Mouse (Mus musculus) kidney, adult 2 months (tissue): ENCODE results near the gene Olfr1513.

ENCODE experiments used
- CTCF ChIP-seq: fragments of 200-500 bp; conservative IDR thresholded peaks from 2 replicates; pipeline ENCODE4 v1.5.1; 2011; ENCODE audit warnings: low read depth, mild to moderate bottlenecking, control low read depth, low read length, moderate library complexity, mixed read lengths; ENCODE audit not compliant: insufficient read depth, insufficient read length
- POLR2A ChIP-seq: fragments of 200-500 bp; IDR thresholded peaks from one replicate; pipeline ENCODE4 v1.6.1; 2011; ENCODE audit warnings: low read depth, low read length, control low read depth

DNA sequence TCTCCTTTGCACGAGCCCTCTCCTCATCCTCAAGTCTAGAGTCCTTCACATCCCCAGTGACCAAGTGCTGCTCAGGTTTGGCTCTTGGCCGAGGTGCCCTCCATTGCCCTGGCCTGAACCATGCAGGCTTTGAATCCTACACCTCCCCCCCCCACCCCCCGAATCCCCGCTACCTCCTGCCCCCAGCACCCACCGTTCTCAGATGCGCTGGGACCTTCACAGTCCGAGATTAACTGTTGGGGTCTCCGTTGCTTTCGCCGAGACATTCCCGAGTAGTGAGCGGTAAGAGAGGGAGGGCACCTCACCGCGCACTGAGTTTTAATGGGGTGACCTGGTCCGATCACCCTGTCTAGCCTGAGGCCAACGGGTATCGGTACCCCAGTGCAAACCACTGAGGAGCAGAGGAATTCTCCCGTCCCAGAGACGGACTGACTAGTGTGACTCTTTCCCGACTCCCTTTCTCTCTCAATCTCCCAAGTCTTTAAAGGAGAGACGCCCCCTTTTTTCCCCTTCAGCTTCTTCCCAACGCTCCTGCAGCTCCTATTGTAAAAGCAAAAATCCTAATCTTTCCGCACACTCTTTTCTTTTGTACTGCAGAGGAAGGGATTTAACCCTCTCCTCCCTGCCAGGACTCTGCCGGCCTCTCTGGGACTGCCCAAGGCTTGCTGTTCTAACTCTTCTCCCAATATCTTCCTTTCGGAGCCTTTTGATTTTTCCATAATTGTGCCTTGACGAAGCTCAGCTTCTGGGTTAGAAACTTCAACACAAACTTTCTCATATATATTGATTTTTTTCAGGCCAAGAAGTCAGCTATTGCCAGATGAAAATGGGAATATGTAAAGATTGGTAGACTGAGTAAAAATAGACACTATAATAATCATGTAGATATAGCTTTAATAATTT, 28.0 kb downstream of the Olfr1513 start, which contains the start of gene Sall2:
- no peak for TF ChIP-seq POLR2A
- no peak for TF ChIP-seq CTCF
